In the genomic region with DNA sequence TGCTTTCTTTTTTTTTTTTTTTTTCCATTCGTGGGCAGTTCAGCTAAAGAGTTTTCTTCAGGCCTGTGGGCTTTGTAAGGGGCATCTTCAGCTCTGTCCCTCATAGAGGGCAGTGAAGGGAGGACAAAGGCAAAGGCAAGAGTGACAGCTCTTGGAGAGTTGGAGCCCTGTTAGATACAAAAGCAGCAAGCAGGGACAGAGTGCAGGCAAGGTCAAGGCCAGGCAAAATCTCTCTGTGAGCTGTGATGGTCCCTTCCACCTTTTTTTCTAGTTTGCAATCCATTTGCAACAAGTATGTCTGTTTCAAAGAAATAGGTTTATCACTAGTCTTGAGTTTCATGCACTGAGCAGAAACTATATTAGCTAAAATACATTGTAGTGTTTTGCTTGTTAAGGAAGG, we compare ENCODE assay signal across 27 mouse cellular contexts.
DNase-seq lines count a peak whose midpoint lies in the region; ATAC-seq and TF ChIP-seq lines count a peak whose summit lies in the region.
"Had no signal": no experiment of that assay in that cellular context is flagged by ENCODE, and none has a peak within 500 bp of the region (broad histone marks: within the 10 kb centered on the region; RNA-seq: fewer than 3 reads in every experiment).

No protein-coding gene starts in this region.

- no peaks in the 10 kb centered on the region for H3K36me3 ChIP-seq in heart, adult 2 months (ENCODE audit: control insufficient read depth, insufficient read depth, low read length)
- H3K36me3 ChIP-seq in kidney, embryonic 16.5 days (ENCODE audit: insufficient read depth, low read length) = no peaks in the 10 kb centered on the region
- H3K36me3 ChIP-seq: embryonic facial prominence, embryonic 10.5 days; embryonic facial prominence, embryonic 12.5 days; forebrain, embryonic 15.5 days; G1E had no signal

- no peak overlapping the region for H3K27ac ChIP-seq in heart, adult 2 months
- H3K27ac ChIP-seq in kidney, embryonic 16.5 days (ENCODE audit: low read length) = no peak overlapping the region
- H3K27ac ChIP-seq: embryonic facial prominence, embryonic 10.5 days; embryonic facial prominence, embryonic 12.5 days; forebrain, embryonic 13.5 days; forebrain, embryonic 15.5 days had no signal

- H3K9ac ChIP-seq in heart, adult 2 months (ENCODE audit: low read depth, low read length) = no peak overlapping the region
- no peak overlapping the region for H3K9ac ChIP-seq in kidney, embryonic 16.5 days (replicated peaks; ENCODE audit: low read length)
- H3K9ac ChIP-seq: embryonic facial prominence, embryonic 12.5 days; forebrain, embryonic 13.5 days; forebrain, embryonic 15.5 days; forebrain, postnatal 0 days had no signal

- no peak for TF ChIP-seq CTCF in heart, adult 2 months (IDR thresholded peaks at IDR 0.05)

- no peak overlapping the region for H3K4me2 ChIP-seq in kidney, embryonic 16.5 days (replicated peaks; ENCODE audit: low read depth, low read length)
- H3K4me2 ChIP-seq: embryonic facial prominence, embryonic 12.5 days; forebrain, embryonic 13.5 days; forebrain, embryonic 15.5 days had no signal

- 23% methylated on average over 1 of the region's 1 CpGs for WGBS in heart, adult 2 months
- 42% methylated on average over 1 of the region's 1 CpGs for WGBS in kidney, embryonic 16.5 days

- no peak overlapping the region for H3K4me3 ChIP-seq in heart, adult 2 months
- no peak overlapping the region for H3K4me3 ChIP-seq in kidney, embryonic 16.5 days (ENCODE audit: low read length)
- H3K4me3 ChIP-seq: embryonic facial prominence, embryonic 10.5 days; embryonic facial prominence, embryonic 12.5 days; forebrain, embryonic 13.5 days; forebrain, embryonic 15.5 days had no signal

- H3K79me2 ChIP-seq in heart, adult 2 months (replicated peaks; ENCODE audit: control insufficient read depth, insufficient read depth, low read length) = no peaks in the 10 kb centered on the region

- DNase-seq in embryo, embryonic 10 days (ENCODE audit: low spot score) = peak; percentile 21
- no peak for DNase-seq in embryo, embryonic 9.5 days (ENCODE audit: extremely low spot score)
- peak; percentile 73 for DNase-seq in heart, adult 11 months
- no peak for DNase-seq in heart, adult 2 months
- DNase-seq in embryo, embryonic 11 days = peak; percentile 6
- peak; percentile 50 for DNase-seq in testis, postnatal 14 days (ENCODE audit: low spot score)
- no peak for DNase-seq in cerebellum, postnatal 4 days (ENCODE audit: low spot score in 2 of 2)
- DNase-seq: adrenal gland, adult 2 months; adrenal gland, postnatal 10 days; adrenal gland, postnatal 25 days; B cell, adult 2 months; cerebellum, adult 11 months; cerebellum, adult 18-20 months; cerebellum, adult 8-10 months; cerebellum, adult 9-11 months; cerebellum, postnatal 14 days; cerebellum, postnatal 36 days; forebrain, postnatal 0 days had no signal

- intact Hi-C loops in heart, adult 2 months (cut with DNase I) = no loop called here

- no peaks in the 10 kb centered on the region for H3K9me3 ChIP-seq in kidney, embryonic 16.5 days (ENCODE audit: low read length)
- H3K9me3 ChIP-seq: embryonic facial prominence, embryonic 10.5 days; embryonic facial prominence, embryonic 12.5 days; forebrain, embryonic 13.5 days; forebrain, embryonic 15.5 days; G1E had no signal

- ATAC-seq in kidney, embryonic 16.5 days (ENCODE audit: low FRiP score, low TSS enrichment) = no peak
- ATAC-seq: CD4-positive, CD25-positive, alpha-beta regulatory T cell, adult 4 months; forebrain, embryonic 15.5 days; forebrain, postnatal 0 days; Patski had no signal

- TF ChIP-seq EP300 in heart, adult 2 months (IDR thresholded peaks at IDR 0.05; ENCODE audit: insufficient read depth, low read depth, low read length) = no peak

- no peaks in the 10 kb centered on the region; the same call in 1 of the 2 replicates for H3K27me3 ChIP-seq in heart, adult 2 months (ENCODE audit: control insufficient read depth, insufficient read depth, low read length)
- H3K27me3 ChIP-seq in kidney, embryonic 16.5 days (ENCODE audit: insufficient read depth, low read length) = no peaks in the 10 kb centered on the region
- H3K27me3 ChIP-seq: CH12.LX; embryonic facial prominence, embryonic 12.5 days; forebrain, embryonic 13.5 days; forebrain, embryonic 15.5 days had no signal

- TF ChIP-seq POLR2A in heart, adult 2 months (IDR thresholded peaks at IDR 0.05; ENCODE audit: insufficient read depth, low read depth, low read length) = no peak

- no peaks in the 10 kb centered on the region for H3K4me1 ChIP-seq in heart, adult 2 months (ENCODE audit: control insufficient read depth, insufficient read depth, low read length)
- H3K4me1 ChIP-seq in kidney, embryonic 16.5 days (ENCODE audit: insufficient read depth, low read length) = no peaks in the 10 kb centered on the region
- H3K4me1 ChIP-seq: embryonic facial prominence, embryonic 10.5 days; embryonic facial prominence, embryonic 12.5 days; forebrain, embryonic 13.5 days; forebrain, embryonic 15.5 days had no signal

Comparison
In these comparisons a context has a peak if more than half of its experiments do, and no peak if none do; other contexts are left out.
1. DNase-seq: peak in embryo, embryonic 10 days (single experiment), heart, adult 11 months (single experiment), embryo, embryonic 11 days (single experiment) and testis, postnatal 14 days (single experiment); none in embryo, embryonic 9.5 days (single experiment), heart, adult 2 months (0 of 2) and cerebellum, postnatal 4 days (0 of 2).